Mouse (Mus musculus) heart, postnatal 0 days (tissue): ENCODE results near the gene Plekha6.

Source experiments
- CTCF ChIP-seq: IDR thresholded peaks from 2 replicates; pipeline ENCODE4 v1.5.1; 2016; ENCODE audit warnings: antibody characterized with exemption, control low read depth, low read depth
- EP300 ChIP-seq: IDR thresholded peaks from 2 replicates; pipeline ENCODE4 v1.6.1; 2016; ENCODE audit warnings: antibody characterized with exemption, low read depth

DNA sequence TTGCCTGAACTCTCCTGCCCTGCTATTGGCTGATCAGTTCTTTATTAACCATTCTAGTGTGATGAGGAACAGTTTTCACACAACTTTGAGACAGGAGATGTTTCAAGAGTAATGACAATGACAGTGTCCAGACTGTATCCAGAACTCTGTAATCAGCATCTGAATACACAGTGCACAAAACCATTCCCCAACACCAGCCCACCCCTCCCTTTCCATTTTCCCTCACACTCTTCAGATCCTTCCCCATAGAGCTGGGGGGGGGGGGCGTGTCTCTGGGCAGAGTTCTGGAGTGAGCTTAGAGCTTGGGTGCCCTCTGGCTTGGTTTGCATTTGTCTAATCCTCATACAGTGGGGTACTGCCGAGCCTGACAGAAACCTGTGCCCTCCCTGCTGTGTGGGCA, 39.7 kb downstream of the Plekha6 start:
- TF ChIP-seq CTCF (no peak), EP300 (no peak)
